Mouse (Mus musculus): ENCODE results near the gene Itgb1bp2.

GRCm38 (mm10) chrX:101428785-101429141 is 20.1 kb upstream of the Itgb1bp2 start:
- TF ChIP-seq MAFK (IDR thresholded peaks at IDR 0.05; ENCODE audit: insufficient read depth, low read depth, low read length), result no peak
- TF ChIP-seq HCFC1 (IDR thresholded peaks at IDR 0.05; ENCODE audit: borderline replicate concordance, insufficient read depth, low read length), result no peak
- TF ChIP-seq ZC3H11A (IDR thresholded peaks at IDR 0.05; ENCODE audit: borderline replicate concordance, low read depth, low read length), result no peak

Data from ES-E14 (cell line).